Mouse (Mus musculus): ENCODE measurements around the gene Plp2. TPM values are rescaled to one million over a fixed set of nuclear protein-coding genes. Genes with fewer than 3 reads are reported as not detected.
A peak's percentile ranks its signal among the peaks of the same experiment; 100 is the strongest.

Gene Plp2
- polyA plus RNA-seq, 1 experiment from 2014 or later = 188 TPM

GRCm38 (mm10) chrX:7674284-7675000 lies 3.3 kb upstream of the Plp2 start:
- Histone ChIP-seq H3K4me3 (ENCODE audit: low read depth, low read length) (peak overlapping the region; percentile 22), H3K27ac (ENCODE audit: low read depth) (peak overlapping the region; percentile 32; the same call in 1 of the 2 replicates), H3K9ac (peak overlapping the region; percentile 27; the same call in 1 of the 2 replicates), H3K9me3 (ENCODE audit: low read depth, low read length) (no peaks in the 10 kb centered on the region), H3K27me3 (ENCODE audit: insufficient read depth, low read length) (no peaks in the 10 kb centered on the region), H3K36me3 (ENCODE audit: insufficient read depth) (no peaks in the 10 kb centered on the region), H3K4me1 (ENCODE audit: insufficient read depth) (no peaks in the 10 kb centered on the region), H3K4me2 (peak overlapping the region; percentile 57)
- DNase-seq (no peak), ATAC-seq (ENCODE audit: insufficient read depth) (peak; percentile 7; the same call in 1 of the 2 replicates)
- 25% methylated on average over 28 of the region's 28 CpGs for WGBS
- TF ChIP-seq CTCF (IDR thresholded peaks at IDR 0.05; ENCODE audit: low read depth) = no peak; the same call in 1 of the 2 replicates

DNA sequence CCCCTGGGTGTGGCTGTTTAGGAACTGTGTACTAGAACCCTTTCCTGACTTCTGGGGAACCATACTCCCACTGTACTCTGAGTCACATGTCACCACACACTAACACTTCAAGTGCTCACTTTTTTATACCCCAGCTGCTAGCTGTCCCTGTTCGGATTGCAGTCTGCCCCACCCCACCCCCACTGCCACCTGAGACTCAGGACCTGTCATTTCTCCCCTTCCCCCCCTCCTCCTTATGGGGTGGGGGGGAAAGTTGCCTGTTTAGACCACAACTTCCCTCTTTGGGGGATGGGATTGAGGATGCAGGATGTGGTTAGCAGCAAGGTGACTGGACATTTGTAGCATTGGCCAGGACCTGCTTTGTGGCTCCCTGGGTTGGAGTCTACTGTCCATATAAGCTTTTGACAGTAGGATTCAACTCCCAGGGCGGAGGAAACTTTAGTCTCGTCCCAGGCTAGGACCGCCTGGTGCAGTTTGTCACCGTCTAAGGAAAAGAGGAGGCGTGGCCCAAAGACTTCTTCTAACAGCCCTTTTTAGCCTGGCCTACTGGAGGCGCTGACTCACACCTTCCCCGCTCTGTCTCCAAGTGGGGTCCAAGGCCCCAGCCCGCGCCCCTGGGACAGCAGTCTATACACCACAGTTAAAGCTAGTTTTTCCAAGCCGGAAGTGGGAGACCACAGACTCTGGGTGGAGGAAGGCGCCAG lies 2.5 kb upstream of the Plp2 start:
- no peaks in the 10 kb centered on the region for H3K9me3 ChIP-seq (ENCODE audit: low read depth, low read length)
- H3K4me2 ChIP-seq = peak overlapping the region; percentile 57
- 0 out of 2 replicates have a peak overlapping the region, but pooled peaks have one; percentile 22 for H3K4me3 ChIP-seq (ENCODE audit: low read depth, low read length)
- DNase-seq (peak; percentile 59), ATAC-seq (ENCODE audit: insufficient read depth) (peak; percentile 39; the same call in 1 of the 2 replicates)
- no peaks in the 10 kb centered on the region for H3K27me3 ChIP-seq (ENCODE audit: insufficient read depth, low read length)
- H3K9ac ChIP-seq = no peak overlapping the region
- H3K27ac ChIP-seq (ENCODE audit: low read depth) = peak overlapping the region; percentile 30; the same call in 1 of the 2 replicates
- H3K36me3 ChIP-seq (ENCODE audit: insufficient read depth) = no peaks in the 10 kb centered on the region
- TF ChIP-seq CTCF (IDR thresholded peaks at IDR 0.05; ENCODE audit: low read depth) = no peak
- 20% methylated on average over 11 of the region's 12 CpGs for WGBS
- no peaks in the 10 kb centered on the region for H3K4me1 ChIP-seq (ENCODE audit: insufficient read depth)

- Histone ChIP-seq H3K9ac (no peak overlapping the region), H3K9me3 (ENCODE audit: low read depth, low read length) (no peaks in the 10 kb centered on the region), H3K36me3 (ENCODE audit: insufficient read depth) (no peaks in the 10 kb centered on the region), H3K27me3 (ENCODE audit: insufficient read depth, low read length) (no peaks in the 10 kb centered on the region), H3K4me2 (0 out of 2 replicates have a peak overlapping the region, but pooled peaks have one; percentile 57), H3K4me1 (ENCODE audit: insufficient read depth) (no peaks in the 10 kb centered on the region), H3K27ac (ENCODE audit: low read depth) (no peak overlapping the region), H3K4me3 (ENCODE audit: low read depth, low read length) (no peak overlapping the region)
- no peak for ATAC-seq (ENCODE audit: insufficient read depth)
- no peak for DNase-seq
- no peak for TF ChIP-seq CTCF (IDR thresholded peaks at IDR 0.05; ENCODE audit: low read depth)
- WGBS = 33% methylated on average over 6 of the region's 6 CpGs
These were observed 1.5 kb upstream of the Plp2 start for GRCm38 (mm10) chrX:7672739-7673138.

DNA sequence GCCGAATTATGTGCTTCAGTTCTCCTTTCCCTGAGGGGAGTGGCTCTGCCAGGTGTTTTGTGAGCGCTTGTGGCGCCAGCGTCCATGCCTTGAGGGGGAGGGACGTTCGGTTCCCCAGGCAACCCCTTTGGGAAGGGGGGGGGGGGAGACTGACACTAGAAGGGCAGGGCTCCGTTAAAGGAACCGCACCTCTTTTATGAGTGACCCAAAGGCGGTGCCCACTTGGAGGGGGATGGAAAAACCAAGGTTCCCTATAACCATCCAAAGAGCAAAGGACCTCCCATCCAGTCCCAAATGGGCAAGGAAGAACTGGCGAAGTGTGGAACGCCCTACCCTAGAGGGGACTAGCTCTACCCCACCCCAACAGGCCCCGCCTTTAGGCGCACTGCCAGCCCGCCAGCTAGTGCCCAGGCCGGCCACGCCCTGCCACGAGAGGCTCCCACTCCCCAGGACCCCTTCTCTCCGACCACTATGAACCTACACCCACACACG lies 754 bp downstream of the Plp2 start:
- Histone ChIP-seq H3K36me3 (ENCODE audit: insufficient read depth) (peaks cover 16% of the 10 kb centered on the region), H3K9ac (peak overlapping the region; percentile 62), H3K9me3 (ENCODE audit: low read depth, low read length) (no peaks in the 10 kb centered on the region), H3K4me3 (ENCODE audit: low read depth, low read length) (peak overlapping the region; percentile 49), H3K4me2 (peak overlapping the region; percentile 57), H3K27me3 (ENCODE audit: insufficient read depth, low read length) (no peaks in the 10 kb centered on the region), H3K27ac (ENCODE audit: low read depth) (peak overlapping the region; percentile 81; the same call in 1 of the 2 replicates), H3K4me1 (ENCODE audit: insufficient read depth) (no peaks in the 10 kb centered on the region)
- TF ChIP-seq CTCF (IDR thresholded peaks at IDR 0.05; ENCODE audit: low read depth) = no peak
- 11% methylated on average over 18 of the region's 19 CpGs for WGBS
- ATAC-seq (ENCODE audit: insufficient read depth) = peak; percentile 71
- peak; percentile 75 for DNase-seq

- ATAC-seq (ENCODE audit: insufficient read depth) (no peak), DNase-seq (no peak)
- 61% methylated on average over 21 of the region's 21 CpGs for WGBS
- Histone ChIP-seq H3K9ac (no peak overlapping the region), H3K4me2 (no peak overlapping the region), H3K4me3 (ENCODE audit: low read depth, low read length) (no peak overlapping the region), H3K4me1 (ENCODE audit: insufficient read depth) (no peaks in the 10 kb centered on the region), H3K27ac (ENCODE audit: low read depth) (no peak overlapping the region), H3K36me3 (ENCODE audit: insufficient read depth) (peaks cover 16% of the 10 kb centered on the region), H3K9me3 (ENCODE audit: low read depth, low read length) (no peaks in the 10 kb centered on the region), H3K27me3 (ENCODE audit: insufficient read depth, low read length) (no peaks in the 10 kb centered on the region)
- no peak for TF ChIP-seq CTCF (IDR thresholded peaks at IDR 0.05; ENCODE audit: low read depth)
These were observed 5.3 kb downstream of the Plp2 start for GRCm38 (mm10) chrX:7665739-7666502.

DNA sequence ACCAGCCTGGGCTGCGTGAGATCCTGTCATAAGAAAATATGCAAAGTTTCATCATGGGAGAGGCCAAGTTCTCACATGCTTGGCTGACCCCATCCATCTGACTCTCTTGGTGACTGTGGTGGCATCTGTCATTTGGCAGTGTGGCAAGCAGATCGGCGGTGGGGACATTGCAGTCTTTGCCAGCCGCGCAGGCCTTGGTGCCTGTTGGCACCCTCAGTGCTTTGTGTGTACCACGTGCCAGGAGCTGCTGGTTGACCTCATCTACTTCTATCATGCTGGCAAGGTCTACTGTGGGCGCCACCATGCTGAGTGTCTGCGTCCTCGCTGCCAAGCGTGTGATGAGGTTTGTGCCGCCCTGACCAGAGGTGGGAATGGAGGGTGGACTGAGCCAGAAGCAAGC lies 6.4 kb downstream of the Plp2 start:
- H3K27me3 ChIP-seq (ENCODE audit: insufficient read depth, low read length) = no peaks in the 10 kb centered on the region
- H3K9me3 ChIP-seq (ENCODE audit: low read depth, low read length) = no peaks in the 10 kb centered on the region
- no peak for TF ChIP-seq CTCF (IDR thresholded peaks at IDR 0.05; ENCODE audit: low read depth)
- no peaks in the 10 kb centered on the region for H3K4me1 ChIP-seq (ENCODE audit: insufficient read depth)
- DNase-seq (no peak), ATAC-seq (ENCODE audit: insufficient read depth) (no peak)
- no peak overlapping the region for H3K4me3 ChIP-seq (ENCODE audit: low read depth, low read length)
- H3K9ac ChIP-seq = no peak overlapping the region
- WGBS = 89% methylated on average over 11 of the region's 11 CpGs
- H3K36me3 ChIP-seq (ENCODE audit: insufficient read depth) = peaks cover 16% of the 10 kb centered on the region
- H3K27ac ChIP-seq (ENCODE audit: low read depth) = no peak overlapping the region
- no peak overlapping the region for H3K4me2 ChIP-seq
